Mouse (Mus musculus): ENCODE results near the gene Il17rb. TPM values are rescaled to one million over a fixed set of nuclear protein-coding genes. Genes with fewer than 3 reads are reported as not detected.

Gene Il17rb
- 0.87 and 1.2 TPM in 2 replicates for polyA plus RNA-seq (2012; rRNA removed)

GRCm38 (mm10) chr14:30008733-30009575 is at the start of gene Il17rb, which contains the start of gene Chdh:
Gene Il17rb, minus strand, starts transcription at chr14:30008896.
Gene Chdh, plus strand, starts transcription at chr14:30009023.

DNA sequence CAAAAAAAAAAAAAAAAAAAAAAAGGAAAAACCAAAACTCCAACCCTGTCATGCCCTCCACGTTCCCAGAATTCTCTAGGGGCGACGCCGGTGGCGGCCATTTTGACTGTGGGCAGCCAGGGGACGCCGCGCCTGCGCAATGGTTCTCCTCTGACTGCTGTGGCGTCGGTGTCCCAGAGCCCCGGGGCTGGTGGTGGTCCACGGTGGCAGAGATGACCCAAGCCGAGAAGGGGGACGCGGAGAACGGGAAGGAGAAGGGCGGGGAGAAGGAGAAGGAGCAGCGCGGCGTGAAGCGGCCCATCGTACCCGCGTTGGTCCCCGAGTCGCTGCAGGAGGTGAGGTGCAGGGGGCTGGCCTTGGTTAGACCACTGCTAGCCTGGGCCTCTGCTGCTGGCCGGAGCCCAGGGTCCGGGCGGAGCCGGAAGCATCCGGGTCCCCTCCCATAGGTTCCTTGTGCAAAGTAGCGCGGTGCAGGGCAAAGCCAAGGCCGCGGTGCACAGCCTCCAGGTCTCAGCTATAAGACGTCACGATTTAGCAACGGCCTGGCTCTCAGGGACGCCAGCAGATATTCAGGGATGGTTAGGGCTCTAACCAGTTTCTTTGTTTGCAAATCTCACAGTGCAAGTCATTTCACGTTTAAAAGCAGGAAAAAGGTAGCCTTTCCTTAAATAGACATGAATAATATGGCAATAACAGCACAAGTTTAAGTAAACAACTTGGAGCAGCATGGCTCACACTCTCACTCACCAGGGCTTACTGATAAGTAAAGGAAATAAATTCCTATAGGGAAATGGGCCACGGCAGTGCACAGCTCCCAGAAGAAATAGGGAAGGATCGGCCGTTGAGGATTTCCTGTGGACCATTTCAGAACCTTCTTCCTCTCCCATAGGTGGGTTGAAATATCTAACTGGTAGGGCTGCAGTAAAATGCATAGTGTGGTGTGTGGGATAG is 30.2 kb downstream of the Il17rb start, which contains the start of gene Actr8:
TSS of gene Actr8 (plus strand) at position 84 of the 951 bp plus-strand sequence.

GRCm38 (mm10) chr14:29968075-29968821 is 40.4 kb downstream of the Il17rb start, which contains the start of gene Selenok:
Gene Selenok, plus strand, starts transcription at chr14:29968308.

Other genes with a start within 250 kb of the Il17rb start
- gene Selenok, start 40.6 kb downstream of the Il17rb start, polyA plus RNA-seq (2012; rRNA removed) = 60.5 and 65.1 TPM in 2 replicates
- gene Actr8, start 30.6 kb downstream of the Il17rb start, polyA plus RNA-seq (2012; rRNA removed) = 11.9 and 12.8 TPM in 2 replicates
- gene Chdh, start 127 bp upstream of the Il17rb start, polyA plus RNA-seq (2012; rRNA removed) = 1.9 and 2.3 TPM in 2 replicates

All from liver, embryonic 14 days (tissue).